Mouse (Mus musculus) skeletal muscle tissue, adult 2 months (tissue): ENCODE measurements around the gene Rb1.

ENCODE experiments used
- DNase-seq: peaks from one replicate; pipeline ENCODE4 v3.0.0-alpha.2; 2012; ENCODE audit warnings: low read depth, low spot score

The Rb1 gene

GRCm38 (mm10) chr14:73211477-73211876 is 114.1 kb downstream of the Rb1 start:
- no peak for DNase-seq

- no peak for DNase-seq
Measured at GRCm38 (mm10) chr14:73210196-73210595, 115.4 kb downstream of the Rb1 start.

- peak; percentile 48 for DNase-seq
Measured at GRCm38 (mm10) chr14:73209262-73209661, 116.4 kb downstream of the Rb1 start.

GRCm38 (mm10) chr14:73204016-73204415 is 121.6 kb downstream of the Rb1 start:
- DNase-seq, result no peak

- no peak for DNase-seq
Measured at GRCm38 (mm10) chr14:73201447-73201846, 124.2 kb downstream of the Rb1 start.

GRCm38 (mm10) chr14:73199058-73199457 is 126.6 kb downstream of the Rb1 start:
- DNase-seq, result no peak

GRCm38 (mm10) chr14:73186875-73187274 is 138.7 kb downstream of the Rb1 start:
- DNase-seq, result no peak

GRCm38 (mm10) chr14:73181144-73181543 is 144.5 kb downstream of the Rb1 start:
- DNase-seq, result no peak

- no peak for DNase-seq
Measured at GRCm38 (mm10) chr14:73180671-73181070, 145.0 kb downstream of the Rb1 start.

- DNase-seq, result peak; percentile 25
Measured at GRCm38 (mm10) chr14:73179221-73179681, 146.4 kb downstream of the Rb1 start.

GRCm38 (mm10) chr14:73177961-73178360 is 147.7 kb downstream of the Rb1 start:
- no peak for DNase-seq

GRCm38 (mm10) chr14:73176266-73176665 is 149.4 kb downstream of the Rb1 start:
- no peak for DNase-seq

- no peak for DNase-seq
Measured at GRCm38 (mm10) chr14:73175814-73176213, 149.8 kb downstream of the Rb1 start.

- no peak for DNase-seq
Measured at GRCm38 (mm10) chr14:73175031-73175430, 150.6 kb downstream of the Rb1 start.

- no peak for DNase-seq
Measured at GRCm38 (mm10) chr14:73174091-73174995, 151.3 kb downstream of the Rb1 start.

- DNase-seq, result no peak
Measured at GRCm38 (mm10) chr14:73173662-73174061, 152.0 kb downstream of the Rb1 start.

- peak; percentile 47 for DNase-seq
Measured at GRCm38 (mm10) chr14:73172196-73173011, 153.2 kb downstream of the Rb1 start.

GRCm38 (mm10) chr14:73169926-73170844 is 155.4 kb downstream of the Rb1 start:
- no peak for DNase-seq

- no peak for DNase-seq
Measured at GRCm38 (mm10) chr14:73168605-73169004, 157.0 kb downstream of the Rb1 start.

- DNase-seq, result no peak
Measured at GRCm38 (mm10) chr14:73165136-73165535, 160.5 kb downstream of the Rb1 start.

- no peak for DNase-seq
Measured at GRCm38 (mm10) chr14:73163363-73163998, 162.1 kb downstream of the Rb1 start.
